Mouse (Mus musculus) left cerebral cortex, adult 18-20 months (tissue): Measurements from ENCODE around the gene Rundc3a. TPM values are rescaled to one million over a fixed set of nuclear protein-coding genes. Genes with fewer than 3 reads are reported as not detected.

Experiments used
- DNase-seq, 2 experiments: peaks; one replicate each; pipeline ENCODE4 v3.0.0; 2021 to 2022; ENCODE audit warnings: low spot score in 2 of 2, mixed read lengths in 1 of 2
- total RNA-seq, 2 experiments: library from RNA; stranded (reverse); gene quantifications; 2 replicates each; pipeline ENCODE4 v1.2.3; 2021

The Rundc3a gene
- total RNA-seq, 2 experiments from 2014 or later, result 477 to 484 TPM

GRCm38 (mm10) chr11:102432115-102432843 lies 39.1 kb downstream of the Rundc3a start:
- no peak for DNase-seq

- DNase-seq, result no peak
Observed at GRCm38 (mm10) chr11:102432896-102433295, 39.7 kb downstream of the Rundc3a start.

DNA sequence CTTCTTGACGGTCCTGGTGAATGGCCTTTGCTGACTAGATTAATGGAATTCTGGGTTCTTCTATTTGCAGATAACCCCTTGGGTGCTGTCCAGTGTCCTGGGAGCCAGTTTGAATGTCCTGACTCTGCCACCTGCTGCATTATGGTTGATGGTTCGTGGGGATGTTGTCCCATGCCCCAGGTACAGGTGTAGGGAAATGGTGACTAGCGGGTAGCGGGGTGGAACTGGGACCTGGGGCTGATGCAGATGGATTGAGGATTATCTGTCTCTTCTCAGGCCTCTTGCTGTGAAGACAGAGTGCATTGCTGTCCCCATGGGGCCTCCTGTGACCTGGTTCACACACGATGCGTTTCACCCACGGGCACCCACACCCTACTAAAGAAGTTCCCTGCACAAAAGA lies 40.7 kb downstream of the Rundc3a start:
- no peak for DNase-seq

- DNase-seq, result peak; percentile 89 to 95
Observed at GRCm38 (mm10) chr11:102434406-102434805, 41.2 kb downstream of the Rundc3a start.

DNA sequence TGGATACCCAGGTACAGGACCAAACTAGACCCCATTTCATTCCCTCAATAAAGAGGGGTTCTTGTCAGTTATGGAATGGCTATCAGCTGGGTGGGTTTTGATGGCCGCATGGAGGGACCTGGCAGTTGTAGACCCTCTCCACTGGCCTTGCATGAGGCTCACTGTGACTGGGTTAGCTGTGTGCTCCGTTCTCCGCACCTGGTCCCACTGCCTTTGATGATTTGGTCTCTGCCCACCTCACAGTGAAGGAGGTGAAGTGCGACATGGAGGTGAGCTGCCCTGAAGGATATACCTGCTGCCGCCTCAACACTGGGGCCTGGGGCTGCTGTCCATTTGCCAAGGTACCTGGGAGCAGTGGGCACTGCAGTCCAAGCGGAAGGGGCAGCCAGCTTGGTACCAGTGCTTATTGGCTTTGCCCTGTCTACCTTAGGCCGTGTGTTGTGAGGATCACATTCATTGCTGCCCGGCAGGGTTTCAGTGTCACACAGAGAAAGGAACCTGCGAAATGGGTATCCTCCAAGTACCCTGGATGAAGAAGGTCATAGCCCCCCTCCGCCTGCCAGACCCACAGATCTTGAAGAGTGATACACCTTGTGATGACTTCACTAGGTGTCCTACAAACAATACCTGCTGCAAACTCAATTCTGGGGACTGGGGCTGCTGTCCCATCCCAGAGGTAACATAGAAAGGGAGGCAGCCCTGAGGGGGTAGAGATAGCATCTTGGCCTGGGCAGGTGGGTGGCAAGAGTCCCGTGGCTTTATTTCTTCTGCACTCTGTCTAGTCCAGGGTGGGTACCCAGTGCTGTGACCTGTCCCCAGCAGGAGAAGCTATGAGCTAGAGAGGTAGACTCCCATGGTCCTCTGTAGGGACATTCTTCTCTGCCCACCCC lies 41.9 kb downstream of the Rundc3a start:
- DNase-seq, result no peak

GRCm38 (mm10) chr11:102435754-102436470 lies 42.7 kb downstream of the Rundc3a start:
- DNase-seq, result no peak

- DNase-seq, result no peak
Observed at GRCm38 (mm10) chr11:102436471-102436790, 43.2 kb downstream of the Rundc3a start.

GRCm38 (mm10) chr11:102437120-102438061 lies 44.2 kb downstream of the Rundc3a start:
- DNase-seq, result peak; percentile 66 to 80

DNA sequence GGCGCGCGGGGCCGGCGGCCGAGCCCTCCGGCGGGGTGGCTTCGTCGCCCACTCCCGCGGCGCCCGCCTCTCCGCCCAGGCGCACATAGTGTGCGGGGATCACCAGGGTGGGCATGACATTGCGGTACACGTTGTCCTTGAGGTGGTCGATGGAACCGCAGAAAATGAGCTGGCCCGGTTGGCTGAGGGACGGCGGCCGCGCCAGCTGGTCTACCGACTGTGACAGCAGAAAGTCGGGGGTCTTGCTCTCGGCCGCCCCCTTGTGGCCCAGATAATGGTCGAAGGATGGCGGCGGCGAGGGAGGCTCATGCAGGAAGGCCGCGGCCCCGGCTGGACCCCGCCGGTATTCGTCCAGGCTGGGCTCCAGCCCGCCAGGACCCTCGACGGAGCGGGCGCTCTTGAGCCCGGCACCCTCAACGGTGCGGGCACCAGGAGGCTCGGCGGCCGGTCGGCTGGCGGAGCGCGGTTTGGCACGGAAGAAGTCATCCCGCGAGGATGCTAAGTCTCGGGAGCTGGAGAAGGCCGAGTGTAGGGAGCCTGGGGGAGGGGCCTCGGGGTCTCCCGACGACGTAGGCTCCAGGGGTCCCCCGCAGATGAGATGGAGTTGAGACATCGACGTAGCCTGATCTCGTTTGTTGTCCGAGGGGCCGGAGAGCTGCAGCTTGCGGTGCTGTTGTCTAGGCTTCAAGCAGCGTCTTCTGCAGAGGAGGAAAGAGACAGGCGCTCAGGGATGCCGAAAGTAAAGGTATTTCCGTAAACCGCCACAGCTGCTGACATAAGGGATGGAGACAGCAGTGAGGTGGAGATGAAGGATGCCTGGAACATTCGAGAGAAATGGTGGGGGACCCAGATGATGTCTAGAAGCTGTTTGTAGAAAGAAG lies 45.2 kb downstream of the Rundc3a start:
- DNase-seq, result peak; percentile 80 to 83

- no peak for DNase-seq
Observed at GRCm38 (mm10) chr11:102439093-102440082, 46.2 kb downstream of the Rundc3a start.

- DNase-seq, result no peak
Observed at GRCm38 (mm10) chr11:102440255-102440654, 47.1 kb downstream of the Rundc3a start.

GRCm38 (mm10) chr11:102441434-102441833 lies 48.2 kb downstream of the Rundc3a start:
- DNase-seq, result no peak

- DNase-seq, result no peak
Observed at GRCm38 (mm10) chr11:102442089-102442488, 48.9 kb downstream of the Rundc3a start.

- DNase-seq, result no peak
Observed at GRCm38 (mm10) chr11:102443740-102444139, 50.5 kb downstream of the Rundc3a start.

- DNase-seq, result no peak
Observed at GRCm38 (mm10) chr11:102444321-102444720, 51.1 kb downstream of the Rundc3a start.

GRCm38 (mm10) chr11:102444781-102445180 lies 51.6 kb downstream of the Rundc3a start:
- DNase-seq, result no peak

DNA sequence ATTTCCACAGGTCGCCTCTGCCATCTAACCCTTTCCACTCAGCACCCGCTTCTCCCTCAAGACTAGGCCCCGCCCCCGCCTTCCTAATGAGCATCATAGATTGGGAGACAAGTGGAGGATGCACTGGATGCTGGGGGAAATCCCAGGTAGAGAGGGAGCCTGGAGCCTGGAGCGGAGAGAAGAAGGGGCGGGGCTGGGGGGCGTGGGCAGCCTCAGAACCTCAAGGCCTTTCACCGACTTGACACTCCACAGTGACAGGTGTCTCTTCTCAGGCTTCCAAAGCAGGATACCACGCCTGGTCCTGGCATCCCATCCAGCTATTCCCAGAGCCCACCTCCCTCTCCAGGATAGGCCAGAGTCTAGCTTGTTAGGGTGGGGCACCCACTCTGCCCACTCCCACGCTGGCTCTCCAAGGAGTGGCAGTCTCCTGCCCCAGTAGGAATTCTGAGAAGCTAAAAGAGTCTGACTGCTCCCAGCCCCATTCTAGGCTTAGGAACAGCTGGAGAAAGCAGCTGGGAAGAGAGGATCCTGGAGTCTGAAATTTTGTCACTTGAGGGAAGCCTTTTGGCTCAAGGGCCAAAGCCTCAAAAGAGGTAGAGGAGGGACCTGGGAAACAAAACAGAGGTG lies 52.2 kb downstream of the Rundc3a start:
- DNase-seq, result peak in 1 of 2 experiments; percentile 40

GRCm38 (mm10) chr11:102445891-102446361 lies 52.7 kb downstream of the Rundc3a start:
- peak in 1 of 2 experiments; percentile 24 for DNase-seq
